Mouse (Mus musculus): ENCODE measurements at regions not wholly inside any gene's neighbourhood (a gene's known extent, or its start where the extent isn't known, plus 50 kb on each side); places are given as distances from the start of the nearest gene placed in this dataset.

- H3K9me3 ChIP-seq (ENCODE audit: low read length), result no peaks in the 10 kb centered on the region
- no peak for ATAC-seq
- H3K4me2 ChIP-seq (ENCODE audit: low read depth, low read length), result no peak overlapping the region
- no peak overlapping the region for H3K27ac ChIP-seq
- WGBS, result 88% methylated on average over 1 of the region's 1 CpGs
- no peak for DNase-seq (ENCODE audit: low spot score)
- no peak overlapping the region for H3K4me3 ChIP-seq (ENCODE audit: low read length)
- no peaks in the 10 kb centered on the region for H3K27me3 ChIP-seq (ENCODE audit: insufficient read depth, low read length)
- H3K9ac ChIP-seq (replicated peaks; ENCODE audit: low read length), result no peak overlapping the region
- no peaks in the 10 kb centered on the region for H3K36me3 ChIP-seq (ENCODE audit: insufficient read depth, low read length)
- TF ChIP-seq CTCF (IDR thresholded peaks at IDR 0.05; ENCODE audit: low read depth), result no peak
- no peaks in the 10 kb centered on the region for H3K4me1 ChIP-seq (ENCODE audit: insufficient read depth, low read length)
These were observed 103.6 kb upstream of the Nt5c1b start for GRCm38 (mm10) chr12:10266201-10266600.

- no peak overlapping the region for H3K27ac ChIP-seq
- DNase-seq (ENCODE audit: low spot score) (no peak), ATAC-seq (no peak)
- H3K9ac ChIP-seq (replicated peaks; ENCODE audit: low read length), result no peak overlapping the region
- H3K9me3 ChIP-seq (ENCODE audit: low read length), result no peaks in the 10 kb centered on the region
- TF ChIP-seq CTCF (IDR thresholded peaks at IDR 0.05; ENCODE audit: low read depth), result no peak
- no peaks in the 10 kb centered on the region for H3K4me1 ChIP-seq (ENCODE audit: insufficient read depth, low read length)
- H3K4me2 ChIP-seq (ENCODE audit: low read depth, low read length), result no peak overlapping the region
- no peaks in the 10 kb centered on the region for H3K27me3 ChIP-seq (ENCODE audit: insufficient read depth, low read length)
- H3K4me3 ChIP-seq (ENCODE audit: low read length), result no peak overlapping the region
- no peaks in the 10 kb centered on the region for H3K36me3 ChIP-seq (ENCODE audit: insufficient read depth, low read length)
- WGBS, result 87% methylated on average over 5 of the region's 5 CpGs
These were observed 97.7 kb upstream of the Nt5c1b start for GRCm38 (mm10) chr12:10272038-10272437.

GRCm38 (mm10) chr12:10275226-10275625, 94.5 kb upstream of the Nt5c1b start:
- no peak for ATAC-seq

GRCm38 (mm10) chr12:10292646-10293045, 77.1 kb upstream of the Nt5c1b start:
- H3K27me3 ChIP-seq (ENCODE audit: insufficient read depth, low read length), result no peaks in the 10 kb centered on the region
- H3K4me3 ChIP-seq (ENCODE audit: low read length), result no peak overlapping the region
- DNase-seq (ENCODE audit: low spot score) (no peak), ATAC-seq (no peak)
- H3K9me3 ChIP-seq (ENCODE audit: low read length), result no peaks in the 10 kb centered on the region
- H3K27ac ChIP-seq, result no peak overlapping the region
- H3K4me2 ChIP-seq (ENCODE audit: low read depth, low read length), result no peak overlapping the region
- no peak overlapping the region for H3K9ac ChIP-seq (replicated peaks; ENCODE audit: low read length)
- H3K36me3 ChIP-seq (ENCODE audit: insufficient read depth, low read length), result no peaks in the 10 kb centered on the region
- 93% methylated on average over 4 of the region's 4 CpGs for WGBS
- no peak for TF ChIP-seq CTCF (IDR thresholded peaks at IDR 0.05; ENCODE audit: low read depth)
- H3K4me1 ChIP-seq (ENCODE audit: insufficient read depth, low read length), result no peaks in the 10 kb centered on the region

More at GRCm38 (mm10) chr12:10275226-10275625, 94.5 kb upstream of the Nt5c1b start:
- no peaks in the 10 kb centered on the region for H3K4me1 ChIP-seq (ENCODE audit: insufficient read depth, low read length)
- no peaks in the 10 kb centered on the region for H3K36me3 ChIP-seq (ENCODE audit: insufficient read depth, low read length)
- 86% methylated on average over 1 of the region's 1 CpGs for WGBS
- no peak for DNase-seq (ENCODE audit: low spot score)
- TF ChIP-seq CTCF (IDR thresholded peaks at IDR 0.05; ENCODE audit: low read depth), result no peak
- no peak overlapping the region for H3K4me2 ChIP-seq (ENCODE audit: low read depth, low read length)
- no peak overlapping the region for H3K9ac ChIP-seq (replicated peaks; ENCODE audit: low read length)
- H3K27ac ChIP-seq, result no peak overlapping the region
- H3K9me3 ChIP-seq (ENCODE audit: low read length), result no peaks in the 10 kb centered on the region
- H3K27me3 ChIP-seq (ENCODE audit: insufficient read depth, low read length), result no peaks in the 10 kb centered on the region
- no peak overlapping the region for H3K4me3 ChIP-seq (ENCODE audit: low read length)

GRCm38 (mm10) chr12:10305970-10306369, 63.8 kb upstream of the Nt5c1b start:
- H3K4me1 ChIP-seq (ENCODE audit: insufficient read depth, low read length), result no peaks in the 10 kb centered on the region
- H3K9me3 ChIP-seq (ENCODE audit: low read length), result no peaks in the 10 kb centered on the region
- H3K9ac ChIP-seq (replicated peaks; ENCODE audit: low read length), result no peak overlapping the region
- no peak for TF ChIP-seq CTCF (IDR thresholded peaks at IDR 0.05; ENCODE audit: low read depth)
- ATAC-seq (no peak), DNase-seq (ENCODE audit: low spot score) (no peak)
- H3K4me3 ChIP-seq (ENCODE audit: low read length), result no peak overlapping the region
- H3K36me3 ChIP-seq (ENCODE audit: insufficient read depth, low read length), result no peaks in the 10 kb centered on the region
- H3K27ac ChIP-seq, result no peak overlapping the region
- no peak overlapping the region for H3K4me2 ChIP-seq (ENCODE audit: low read depth, low read length)
- H3K27me3 ChIP-seq (ENCODE audit: insufficient read depth, low read length), result no peaks in the 10 kb centered on the region

All from hindbrain, postnatal 0 days (tissue).